Mouse (Mus musculus) adrenal gland, adult 8-10 months (tissue): ENCODE results near the gene Fate1. TPM values are rescaled to one million over a fixed set of nuclear protein-coding genes. Genes with fewer than 3 reads are reported as not detected.
"Not testable (repeated sequence)": the region's sequence is repeated elsewhere in the genome, so short reads cannot be mapped to it uniquely, and the experiment has no call there.

ENCODE experiments used
- DNase-seq: peaks from one replicate; pipeline ENCODE4 v3.0.0; 2022
- total RNA-seq, 4 experiments: library from RNA; stranded (reverse); gene quantifications; 2 replicates each; pipeline ENCODE4 v1.2.4; 2022

The Fate1 gene
- under 1 TPM in 2 of 4 experiments, not detected in 2; 0.26 to 0.35 TPM for total RNA-seq

DNA sequence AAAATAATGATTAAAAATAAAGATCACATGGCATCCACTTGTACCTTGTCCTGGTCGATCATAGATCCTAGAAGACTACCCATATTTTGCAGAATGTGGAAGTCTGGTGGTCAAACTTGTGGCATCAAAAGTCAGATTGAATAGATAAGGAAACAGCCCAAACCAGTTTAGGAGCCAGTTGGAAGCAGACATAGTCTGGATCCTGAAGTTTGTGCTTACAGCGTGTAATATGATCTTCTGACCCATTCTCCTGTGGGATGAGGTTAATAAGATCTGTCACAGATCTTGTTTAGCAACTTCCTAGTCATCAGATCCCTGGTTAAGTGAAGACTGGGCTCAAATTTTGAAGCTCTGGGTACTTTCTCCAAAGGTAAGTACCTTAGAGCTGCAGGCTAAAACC lies at the start of gene Fate1:
TSS of gene Fate1 (plus strand) at position 301 of the 400 bp plus-strand sequence.
- no peak for DNase-seq

DNA sequence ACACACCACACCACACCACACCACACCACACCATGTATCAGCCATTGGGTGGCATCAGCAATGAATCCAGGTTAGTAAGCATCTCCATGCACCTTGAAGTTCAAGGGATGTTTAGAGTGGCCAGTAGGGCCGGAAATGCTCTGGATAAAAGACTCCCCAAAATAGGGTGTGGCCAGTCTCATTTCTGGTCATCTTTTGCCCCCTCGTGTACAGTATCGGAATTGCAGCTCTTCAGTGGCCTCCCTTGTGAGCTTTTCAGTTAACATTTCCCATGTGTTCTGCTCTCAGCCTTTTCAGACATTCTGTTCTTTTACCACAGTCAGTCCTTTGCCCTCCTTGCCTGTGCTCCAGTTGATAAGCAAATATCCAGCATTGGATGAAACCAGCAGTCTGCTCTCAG lies 26.2 kb upstream of the Fate1 start:
- DNase-seq = peak; percentile 13

DNA sequence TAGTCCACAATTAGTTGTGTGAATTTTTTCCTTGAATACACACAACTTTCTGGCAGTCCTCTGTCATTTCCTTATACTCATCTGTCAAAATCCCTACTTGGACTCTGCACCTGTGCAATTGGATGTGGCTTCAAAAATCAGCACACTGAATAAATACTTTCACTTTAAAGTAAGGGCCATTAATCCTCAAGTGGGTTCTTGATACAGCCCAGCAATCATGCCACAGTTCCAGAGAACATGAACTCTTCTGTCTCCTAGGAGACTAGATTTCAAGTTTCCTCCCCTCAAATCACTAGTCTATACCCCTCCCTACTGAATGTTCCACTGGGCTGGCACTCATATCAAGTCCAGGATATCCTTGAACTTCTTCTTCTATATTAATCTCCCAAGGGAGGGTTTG lies 14.4 kb upstream of the Fate1 start:
- DNase-seq = no peak

DNA sequence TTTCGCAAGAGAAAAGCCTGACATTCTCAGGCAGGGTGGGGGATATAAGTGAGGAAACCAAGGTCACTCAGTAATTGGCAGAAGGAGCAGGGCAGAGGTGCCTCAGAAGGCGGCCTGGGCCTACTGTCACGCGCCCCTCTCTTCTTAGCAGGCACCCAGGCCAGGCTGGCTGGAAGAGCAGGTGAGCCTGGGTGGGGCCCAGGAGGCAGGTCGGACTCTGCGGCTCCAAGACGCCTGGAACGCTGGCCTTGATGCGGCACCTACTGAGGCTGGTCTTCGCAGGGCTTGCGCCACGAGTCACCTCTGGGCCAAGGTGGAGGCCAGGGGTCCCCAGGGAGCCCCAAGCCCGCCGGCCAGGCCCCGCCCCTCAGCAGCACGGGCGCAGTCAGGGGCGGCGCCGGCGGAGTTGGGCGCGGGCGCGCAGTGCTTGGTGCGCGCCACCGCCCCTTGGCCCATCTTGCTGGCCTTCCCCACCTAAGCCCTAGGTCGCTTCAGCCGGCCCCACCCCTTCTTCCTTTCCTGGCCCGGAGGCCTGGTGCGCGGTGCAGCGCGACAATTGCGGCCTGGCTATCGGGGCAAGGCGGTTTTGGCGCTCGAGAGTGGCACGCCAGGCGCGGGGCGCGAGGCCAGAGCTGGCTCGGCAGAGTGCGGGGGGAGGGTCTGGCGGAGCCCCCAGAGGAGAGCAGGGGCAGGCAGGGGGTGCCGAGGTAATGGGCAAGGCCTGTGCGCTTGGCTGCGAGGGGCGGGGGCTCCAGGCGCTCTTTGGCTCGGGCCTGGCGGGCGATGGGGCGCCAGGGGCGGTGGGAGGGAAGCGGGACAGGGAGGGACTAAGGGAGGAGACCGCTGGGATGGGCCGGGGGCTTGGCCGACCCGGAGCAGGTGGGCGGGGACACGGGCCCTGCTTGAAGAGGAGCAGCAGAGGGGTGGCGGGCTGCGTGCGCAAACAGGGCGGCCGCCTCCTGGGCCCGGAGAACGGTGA lies 10.4 kb upstream of the Fate1 start, which contains the start of gene Prrg3:
TSS of gene Prrg3 (plus strand) at position 552 of the 979 bp plus-strand sequence.
- peak; percentile 11 for DNase-seq

DNA sequence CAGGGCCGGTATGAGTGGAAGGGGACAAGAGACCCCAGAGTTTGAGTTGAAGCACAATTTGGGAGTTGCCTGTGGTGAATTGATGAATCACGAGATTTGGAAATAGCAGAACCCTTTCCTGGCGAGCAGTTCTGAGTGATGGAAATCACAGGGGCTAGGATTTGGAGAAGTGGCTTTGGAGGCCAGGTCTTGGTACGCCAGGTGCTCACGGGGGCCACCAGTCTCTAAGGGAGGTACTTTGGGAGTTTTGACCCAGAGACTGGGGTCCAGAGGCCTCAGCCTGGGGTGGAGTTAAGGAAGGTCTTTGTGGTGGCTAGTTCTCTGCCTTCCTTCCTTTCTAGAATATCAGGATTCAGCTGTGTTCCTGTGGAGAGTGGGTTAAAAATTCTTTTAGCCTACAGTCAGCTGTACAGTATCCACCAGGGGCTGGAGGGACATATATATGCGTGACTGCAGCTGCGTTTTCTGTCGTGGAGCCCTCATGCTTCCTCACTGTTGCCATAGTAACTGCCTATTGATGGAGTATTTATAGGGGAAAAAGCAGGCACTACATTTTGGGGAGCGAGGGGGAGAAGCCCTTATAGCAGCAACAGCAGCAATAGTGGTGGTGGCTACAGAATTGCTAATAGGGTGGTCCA lies 9.4 kb upstream of the Fate1 start:
- DNase-seq = no peak

DNA sequence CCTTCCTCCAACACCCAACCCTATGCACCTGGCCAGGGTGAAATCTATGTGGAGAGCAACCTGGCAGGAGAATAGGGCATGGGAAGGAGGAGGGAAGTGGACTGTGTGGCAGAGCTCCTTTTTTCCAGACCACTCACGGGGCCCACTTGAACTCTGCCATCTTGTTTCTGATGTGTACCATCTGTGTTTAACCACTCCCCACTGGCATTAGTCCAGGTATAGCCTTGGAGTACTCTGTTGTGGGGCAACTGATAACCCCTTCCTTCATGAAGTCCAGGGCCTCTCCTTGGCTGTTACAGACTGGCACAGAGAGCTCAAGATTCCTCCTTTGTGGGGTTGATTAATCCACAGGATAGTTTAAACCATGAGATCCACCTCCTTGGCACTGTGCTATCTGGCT lies 4.6 kb upstream of the Fate1 start:
- no peak for DNase-seq

DNA sequence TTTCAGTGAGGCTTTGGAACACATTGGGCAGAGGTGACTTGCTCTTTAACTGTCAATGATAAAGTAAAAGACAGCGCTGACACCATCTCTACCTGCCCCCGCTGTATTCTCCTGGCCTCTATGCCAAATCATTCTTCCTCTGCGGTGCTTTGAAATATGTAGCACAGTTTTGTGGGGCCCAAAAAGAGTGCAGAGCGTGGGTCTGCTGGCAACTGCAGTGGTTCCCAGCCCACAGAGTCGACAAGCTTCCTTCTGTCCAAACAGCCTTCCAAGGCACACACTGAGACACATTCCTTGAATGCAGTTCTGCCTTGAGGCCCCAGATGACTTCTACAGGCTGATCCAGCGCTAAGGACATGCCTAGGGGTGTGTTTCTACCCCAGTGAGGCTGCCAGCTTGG lies 4.0 kb upstream of the Fate1 start:
- DNase-seq = no peak

DNA sequence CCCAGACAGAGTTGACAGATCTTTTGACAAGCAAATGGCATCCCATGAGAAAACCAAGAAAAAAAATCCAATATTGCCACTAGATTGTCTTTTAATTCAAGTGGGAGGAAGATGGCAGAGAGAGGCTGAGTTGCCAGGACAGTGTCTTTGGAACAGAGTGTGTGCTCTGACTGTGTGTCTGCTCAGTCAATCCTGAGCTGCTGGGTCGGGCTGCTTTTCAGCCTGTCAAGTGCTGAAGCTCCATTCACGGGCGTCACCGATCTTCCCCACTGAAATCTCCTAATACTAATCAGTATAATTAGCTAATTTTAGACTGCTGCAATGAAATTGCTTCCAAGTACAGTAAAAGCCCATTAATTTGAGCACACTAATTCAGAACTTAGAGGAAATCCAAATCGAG lies 1.5 kb upstream of the Fate1 start:
- no peak for DNase-seq

DNA sequence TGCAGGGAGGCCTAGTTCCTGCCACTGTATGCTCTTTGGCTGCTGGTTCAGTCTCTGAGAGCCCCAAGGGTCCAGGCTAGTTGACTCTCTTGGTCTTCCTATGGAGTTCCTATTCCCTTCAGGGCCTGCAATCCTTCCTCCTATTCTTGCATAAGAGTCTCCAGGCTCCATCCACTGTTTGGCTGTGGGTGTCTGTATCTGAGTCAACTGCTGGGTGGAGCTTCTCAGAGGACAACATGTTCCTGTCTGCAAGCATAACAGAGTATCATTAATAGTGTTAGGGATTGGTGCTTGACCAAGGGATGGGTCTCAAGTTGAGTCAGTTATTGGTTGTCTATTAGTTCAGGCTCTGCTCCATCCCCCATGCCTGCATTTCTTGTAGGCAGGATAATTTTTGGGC lies 4.9 kb downstream of the Fate1 start:
- DNase-seq = not testable (repeated sequence)

DNA sequence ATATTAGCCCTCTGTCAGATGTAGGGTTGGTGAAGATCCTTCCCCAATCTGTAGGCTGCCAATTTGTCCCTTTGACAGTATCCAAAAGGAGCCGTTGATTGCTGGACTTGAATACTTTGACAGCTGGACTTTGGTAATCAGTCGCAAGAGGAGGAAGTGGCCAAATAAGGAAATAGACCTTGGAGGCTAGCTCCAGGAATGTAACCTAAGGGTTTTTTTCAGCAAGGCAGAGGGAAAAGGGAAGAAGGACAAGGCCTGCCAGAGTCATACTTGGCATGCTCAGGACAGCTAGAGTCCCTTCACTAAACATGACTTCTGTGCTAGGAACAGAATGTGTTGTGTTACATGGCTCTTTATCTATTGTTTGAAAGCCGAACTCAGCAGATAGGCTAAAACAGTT lies 7.7 kb downstream of the Fate1 start:
- peak; percentile 24 for DNase-seq

DNA sequence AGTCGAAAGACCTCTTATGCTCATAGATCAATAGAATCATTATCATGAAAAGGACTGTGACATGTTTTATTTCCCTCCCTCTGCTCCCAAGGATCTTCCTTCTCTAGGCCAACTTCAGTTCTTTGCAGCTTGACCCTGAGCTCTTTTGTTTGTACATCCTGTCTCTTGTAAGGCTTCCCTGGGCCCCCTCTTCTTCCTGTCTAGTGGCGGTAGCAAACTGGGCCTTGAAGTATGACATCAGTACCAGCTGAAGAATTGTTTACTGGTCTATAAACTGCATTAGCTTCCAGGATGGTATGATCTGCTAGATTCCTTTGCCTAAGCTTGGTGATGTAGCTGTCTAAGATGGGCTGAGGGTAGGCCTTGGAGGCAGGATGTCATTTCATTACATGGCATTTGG lies 8.5 kb downstream of the Fate1 start:
- peak; percentile 9 for DNase-seq

DNA sequence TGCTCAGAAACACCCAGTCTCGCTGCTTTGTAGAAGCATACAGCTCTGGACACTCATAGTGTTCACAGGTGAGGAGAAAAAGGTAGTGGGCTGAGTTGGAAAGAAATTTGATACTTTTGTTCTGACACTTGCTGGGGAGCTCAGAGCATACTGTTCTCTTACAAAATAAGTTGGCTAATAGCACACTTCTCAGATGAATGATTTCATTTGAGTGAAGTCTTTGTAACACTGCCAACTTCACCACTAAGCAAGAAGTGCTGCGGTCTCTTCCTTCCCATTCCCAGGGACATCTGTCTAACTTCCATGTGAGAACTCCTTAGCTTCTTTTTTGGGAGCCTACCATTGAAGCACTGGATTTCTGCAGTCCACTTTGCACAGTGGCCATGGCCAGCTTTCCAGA lies 10.4 kb downstream of the Fate1 start:
- no peak for DNase-seq

DNA sequence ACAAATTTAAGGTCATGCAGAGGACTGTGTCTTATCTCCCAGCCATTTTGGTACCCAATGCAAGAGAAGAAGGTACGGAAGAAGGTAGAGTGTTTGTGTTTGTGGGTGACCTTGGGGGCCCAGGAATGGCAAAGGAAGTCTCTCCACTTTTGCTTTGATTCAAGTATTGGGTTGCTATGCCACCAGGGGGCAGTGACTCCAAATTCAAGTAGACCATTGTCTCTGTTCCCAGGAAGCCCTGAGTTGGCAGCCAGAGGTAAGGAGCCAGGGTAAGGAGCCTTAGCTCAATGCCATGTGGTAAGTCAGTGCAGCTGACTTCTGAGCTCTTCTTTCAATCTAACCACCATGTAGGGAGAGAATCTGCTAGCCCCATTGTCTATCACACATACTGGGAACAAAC lies 11.0 kb downstream of the Fate1 start:
- no peak for DNase-seq

DNA sequence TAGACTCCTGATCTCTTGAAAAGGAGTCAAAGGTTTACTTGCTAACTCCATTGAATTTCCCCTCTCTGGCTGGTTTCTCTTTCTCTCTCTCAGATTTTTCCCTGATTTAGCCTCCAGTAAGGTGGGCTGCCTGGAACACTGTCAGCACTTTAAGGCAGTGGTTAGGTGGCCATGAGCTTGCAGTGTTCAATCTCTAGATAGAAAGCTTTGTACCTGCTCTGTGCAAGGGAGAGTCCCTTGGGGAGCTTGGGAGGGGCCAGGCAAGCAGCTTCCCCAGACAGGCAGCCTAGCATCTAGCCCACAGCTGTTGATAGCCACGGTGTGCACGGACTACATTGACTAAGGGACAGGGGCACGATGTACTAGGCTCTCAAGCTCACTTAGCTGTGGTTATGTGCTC lies 18.8 kb downstream of the Fate1 start, which contains the start of gene Cnga2:
TSS of gene Cnga2 (plus strand) at position 301 of the 400 bp plus-strand sequence.
- no peak for DNase-seq

DNA sequence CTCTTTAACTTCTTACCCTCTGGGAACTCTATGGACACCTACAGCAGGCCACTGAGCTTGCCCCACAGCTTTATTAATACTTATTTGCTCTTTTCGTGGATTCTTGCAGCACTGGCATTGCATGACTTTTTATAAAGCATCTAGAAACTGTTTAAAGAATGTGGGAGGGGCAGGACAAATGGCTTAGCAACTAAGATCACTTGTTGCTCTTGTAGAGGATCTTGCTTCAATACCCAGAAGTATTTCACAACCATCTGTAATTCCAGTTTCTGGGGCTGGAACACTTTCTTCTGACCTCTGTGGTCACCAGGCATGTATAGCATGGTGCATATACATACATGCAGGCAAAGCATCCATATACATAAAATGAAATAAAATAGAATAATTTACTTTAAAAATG lies 23.2 kb downstream of the Fate1 start:
- DNase-seq = no peak

DNA sequence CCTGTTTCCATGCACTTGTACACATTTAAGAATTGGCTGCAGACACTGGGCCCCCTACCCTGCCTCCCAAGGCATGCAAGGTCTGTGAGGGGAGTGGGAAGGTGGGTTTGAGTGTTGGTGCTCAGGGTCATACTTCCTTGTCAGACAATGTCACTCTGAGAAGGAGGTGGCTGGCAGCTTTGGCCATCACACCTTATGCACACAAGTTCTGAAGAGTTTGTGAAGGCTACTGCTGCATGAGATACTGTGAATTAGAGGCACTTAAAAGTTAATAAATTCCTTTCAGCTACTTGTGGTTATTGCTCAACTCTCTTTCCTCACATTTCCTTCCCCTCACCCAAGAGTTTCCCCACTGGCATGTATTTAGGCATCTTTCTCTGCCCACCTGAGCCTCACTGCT lies 37.1 kb downstream of the Fate1 start:
- DNase-seq = no peak

DNA sequence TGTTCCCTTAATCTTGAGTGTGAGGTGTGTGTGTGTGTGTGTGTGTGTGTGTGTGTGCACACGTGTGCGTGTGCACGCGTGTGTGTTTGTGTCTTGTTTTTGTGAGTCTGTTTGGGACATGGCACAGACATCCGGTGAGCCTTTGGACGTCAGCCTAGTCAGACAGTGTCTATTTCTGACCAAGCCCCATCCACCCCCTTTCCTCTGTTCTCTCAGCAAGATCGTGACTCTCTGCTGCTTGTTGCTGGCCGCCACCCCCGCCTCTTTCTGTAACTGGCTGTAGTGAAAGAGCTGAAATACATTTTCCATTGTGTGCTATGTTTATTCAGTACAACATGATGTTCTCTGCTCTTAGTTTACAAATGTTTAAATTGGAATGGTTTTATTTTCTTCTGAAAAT lies 39.5 kb downstream of the Fate1 start:
- no peak for DNase-seq

DNA sequence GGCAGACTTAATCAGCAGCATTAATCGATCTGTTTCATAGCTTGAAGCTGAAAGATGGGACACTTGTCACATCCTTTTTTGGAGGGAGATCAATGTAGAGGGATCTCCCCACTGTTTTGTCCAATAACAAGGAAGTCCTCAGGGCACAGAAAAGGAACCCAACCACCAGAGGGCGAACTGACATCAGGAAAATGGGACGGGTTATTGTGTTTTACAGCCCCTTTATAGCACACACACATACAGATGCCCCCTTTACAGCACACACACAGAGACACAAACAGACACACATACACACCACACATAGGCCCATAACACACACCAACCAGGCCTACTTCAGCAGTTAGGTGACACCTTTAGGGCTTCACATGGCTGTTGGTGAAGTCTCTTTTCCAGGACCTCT lies 40.0 kb downstream of the Fate1 start:
- peak; percentile 8 for DNase-seq

DNA sequence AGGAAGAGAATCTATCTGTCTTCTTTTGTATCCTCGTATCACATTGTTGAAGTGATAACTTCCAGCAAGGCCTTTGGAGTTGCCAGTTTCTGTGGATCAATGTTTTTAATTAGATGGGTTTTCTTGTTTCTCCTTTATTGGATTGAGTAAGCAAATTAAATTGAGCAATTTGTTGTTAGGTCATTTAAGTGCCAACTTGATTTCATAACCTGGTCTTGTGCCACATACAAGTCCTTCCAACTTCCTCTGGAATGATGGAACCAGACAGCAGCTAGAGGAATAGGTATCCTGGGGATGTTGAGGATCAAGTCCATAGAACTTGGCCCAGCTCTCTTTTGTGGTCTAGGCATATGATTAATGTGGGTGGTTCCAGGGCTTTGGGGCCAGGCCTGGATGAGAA lies 49.5 kb downstream of the Fate1 start:
- no peak for DNase-seq

DNA sequence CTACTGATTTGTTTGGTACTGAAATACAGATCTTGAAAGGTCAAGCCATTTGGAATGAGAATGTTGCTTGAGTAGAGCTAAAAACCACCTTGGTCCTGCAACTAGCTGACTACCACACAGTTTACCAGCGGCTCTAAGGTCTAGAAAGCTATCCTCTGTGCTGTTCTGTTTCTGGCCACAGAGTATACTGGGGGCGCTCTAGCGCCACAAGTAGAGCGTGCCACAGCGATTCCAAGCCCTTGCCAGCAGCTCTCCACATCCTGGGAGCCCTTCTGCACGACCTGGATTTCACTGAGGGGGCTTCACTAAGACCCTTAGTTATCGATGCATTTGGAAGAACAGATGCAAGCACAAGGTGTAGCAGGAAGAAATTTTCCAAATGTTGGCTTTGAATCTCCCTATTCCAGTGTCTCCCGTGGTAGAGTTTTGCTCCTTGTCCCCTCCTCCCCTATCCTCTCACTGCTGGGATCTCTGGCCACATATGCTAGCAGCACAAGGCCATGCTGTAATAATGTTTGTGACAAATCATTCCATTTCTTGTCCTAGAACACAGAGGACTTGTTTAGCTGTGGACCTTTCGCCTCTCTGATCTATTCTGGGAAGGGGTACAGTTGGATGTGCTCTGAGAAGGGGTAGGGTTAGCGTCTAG lies 50.1 kb downstream of the Fate1 start:
- no peak for DNase-seq

DNA sequence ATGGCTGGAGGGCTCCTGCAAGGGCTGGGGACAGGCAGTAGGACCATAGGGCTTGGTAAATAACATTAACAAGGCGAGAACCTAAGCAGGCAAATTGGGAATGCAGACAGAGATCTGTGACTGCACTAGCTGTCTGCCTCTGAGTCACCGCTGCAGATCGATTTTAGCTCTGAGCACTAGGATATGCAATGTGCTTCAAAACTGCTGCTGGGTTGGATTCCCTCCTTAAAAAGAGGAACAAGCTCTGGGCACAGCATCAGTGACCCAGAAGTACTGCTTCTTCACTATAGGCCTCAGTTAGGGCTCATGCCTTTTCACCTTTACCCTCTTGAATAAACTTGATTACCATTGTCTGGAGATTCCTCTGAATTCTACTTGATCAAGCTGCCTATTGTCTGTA lies 50.8 kb downstream of the Fate1 start:
- no peak for DNase-seq
